Mouse (Mus musculus): ENCODE results near the gene Lsr.
"Not testable (repeated sequence)": the region's sequence is repeated elsewhere in the genome, so short reads cannot be mapped to it uniquely, and the experiment has no call there.

Gene Lsr

GRCm38 (mm10) chr7:30962862-30963261, 10.4 kb downstream of the Lsr start:
- no peak for DNase-seq (ENCODE audit: low spot score in 2 of 2)

- no peak for DNase-seq (ENCODE audit: low spot score in 2 of 2)
Observed at GRCm38 (mm10) chr7:30959786-30960349, 13.4 kb downstream of the Lsr start.

- no peak for DNase-seq (ENCODE audit: low spot score in 2 of 2)
Observed at GRCm38 (mm10) chr7:30958866-30959487, 14.3 kb downstream of the Lsr start.

- peak in 1 of 2 experiments; percentile 60 for DNase-seq (ENCODE audit: low spot score in 2 of 2)
Observed at GRCm38 (mm10) chr7:30958109-30958865, 15.0 kb downstream of the Lsr start.

GRCm38 (mm10) chr7:30957367-30957783, 15.9 kb downstream of the Lsr start:
- DNase-seq (ENCODE audit: low spot score in 2 of 2): peak; percentile 88 to 92

- DNase-seq (ENCODE audit: low spot score in 2 of 2): peak; percentile 91 to 92
Observed at GRCm38 (mm10) chr7:30956756-30957366, 16.4 kb downstream of the Lsr start, which contains the start of gene Usf2. Gene Usf2, minus strand, starts transcription at chr7:30956803.

- DNase-seq (ENCODE audit: low spot score in 2 of 2): peak in 1 of 2 experiments; percentile 56
Observed at GRCm38 (mm10) chr7:30956357-30956751, 16.9 kb downstream of the Lsr start.

- peak; percentile 84 to 87 for DNase-seq (ENCODE audit: low spot score in 2 of 2)
Observed at GRCm38 (mm10) chr7:30955584-30956356, 17.5 kb downstream of the Lsr start.

- peak in 1 of 2 experiments; percentile 25 for DNase-seq (ENCODE audit: low spot score in 2 of 2)
Observed at GRCm38 (mm10) chr7:30954971-30955520, 18.2 kb downstream of the Lsr start.

- DNase-seq (ENCODE audit: low spot score in 2 of 2): peak in 1 of 2 experiments; percentile 23
Observed at GRCm38 (mm10) chr7:30954036-30954435, 19.2 kb downstream of the Lsr start.

- DNase-seq (ENCODE audit: low spot score in 2 of 2): peak in 1 of 2 experiments; percentile 43
Observed at GRCm38 (mm10) chr7:30953459-30953858, 19.8 kb downstream of the Lsr start.

- peak in 1 of 2 experiments; percentile 17 for DNase-seq (ENCODE audit: low spot score in 2 of 2)
Observed at GRCm38 (mm10) chr7:30952441-30953265, 20.6 kb downstream of the Lsr start.

GRCm38 (mm10) chr7:30949902-30950301, 23.4 kb downstream of the Lsr start:
- peak in 1 of 2 experiments; percentile 1 for DNase-seq (ENCODE audit: low spot score in 2 of 2)

GRCm38 (mm10) chr7:30945876-30946275, 27.4 kb downstream of the Lsr start:
- DNase-seq (ENCODE audit: low spot score in 2 of 2): no peak

- DNase-seq (ENCODE audit: low spot score in 2 of 2): peak in 1 of 2 experiments; percentile 28
Observed at GRCm38 (mm10) chr7:30945466-30945865, 27.8 kb downstream of the Lsr start.

GRCm38 (mm10) chr7:30944706-30945105, 28.6 kb downstream of the Lsr start:
- DNase-seq (ENCODE audit: low spot score in 2 of 2): not testable (repeated sequence)

GRCm38 (mm10) chr7:30943909-30944635, 29.2 kb downstream of the Lsr start, which contains the start of gene Hamp:
Gene Hamp, minus strand, starts transcription at chr7:30944032.
- no peak for DNase-seq (ENCODE audit: low spot score in 2 of 2)

- DNase-seq (ENCODE audit: low spot score in 2 of 2): not testable (repeated sequence)
Observed at GRCm38 (mm10) chr7:30942365-30942764, 30.9 kb downstream of the Lsr start.

- not testable (repeated sequence) for DNase-seq (ENCODE audit: low spot score in 2 of 2)
Observed at GRCm38 (mm10) chr7:30940070-30940469, 33.2 kb downstream of the Lsr start.

Data from right cerebral cortex, postnatal 10 days (tissue).